Mouse (Mus musculus): ENCODE data around the gene Acp1.
A peak's percentile ranks its signal among the peaks of the same experiment; 100 is the strongest.

GRCm38 (mm10) chr12:30890067-30890466 is 21.3 kb downstream of the Acp1 start:
- TF ChIP-seq CTCF (IDR thresholded peaks at IDR 0.05; ENCODE audit: extremely low read depth, insufficient read length, insufficient replicate concordance, low read depth, low read length) (0 out of 2 replicates have a peak, but pooled peaks have one; percentile 16), POLR2A (IDR thresholded peaks at IDR 0.05; ENCODE audit: low read depth, low read length) (no peak)
